Mouse (Mus musculus): ENCODE data around the gene Eps15l1.

Gene Eps15l1

GRCm38 (mm10) chr8:72298928-72299327, 122.3 kb downstream of the Eps15l1 start:
- no peak for DNase-seq (ENCODE audit: extremely low read depth, insufficient read length, low spot score)

GRCm38 (mm10) chr8:72296561-72296960, 124.7 kb downstream of the Eps15l1 start:
- DNase-seq (ENCODE audit: extremely low read depth, insufficient read length, low spot score), result no peak

- DNase-seq (ENCODE audit: extremely low read depth, insufficient read length, low spot score), result no peak
Measured at GRCm38 (mm10) chr8:72295679-72296078, 125.6 kb downstream of the Eps15l1 start.

- no peak for DNase-seq (ENCODE audit: extremely low read depth, insufficient read length, low spot score)
Measured at GRCm38 (mm10) chr8:72295125-72295524, 126.1 kb downstream of the Eps15l1 start.

GRCm38 (mm10) chr8:72293309-72293708, 128.0 kb downstream of the Eps15l1 start:
- DNase-seq (ENCODE audit: extremely low read depth, insufficient read length, low spot score), result no peak

GRCm38 (mm10) chr8:72291104-72291503, 130.2 kb downstream of the Eps15l1 start:
- no peak for DNase-seq (ENCODE audit: extremely low read depth, insufficient read length, low spot score)
